Mouse (Mus musculus) liver, adult 2 months (tissue): ENCODE results near the gene Atp8b4. TPM values are rescaled to one million over a fixed set of nuclear protein-coding genes. Genes with fewer than 3 reads are reported as not detected.
"Not testable (repeated sequence)": the region's sequence is repeated elsewhere in the genome, so short reads cannot be mapped to it uniquely, and the experiment has no call there.

Source experiments
- DNase-seq: peaks from one replicate; pipeline ENCODE4 v3.0.0-alpha.2; 2011; ENCODE audit warnings: low read depth, low spot score; ENCODE audit errors: extremely low read depth
- H3K27ac ChIP-seq: fragments of 200-500 bp; replicated peaks from 2 replicates; pipeline ENCODE4 v1.5.1; 2012; ENCODE audit warnings: low read depth, mild to moderate bottlenecking, control low read depth, inconsistent platforms, low read length; ENCODE audit not compliant: insufficient read depth
- H3K27me3 ChIP-seq: fragments of 200-500 bp; 2 replicates; pipeline ENCODE4 v1.6.1; 2012; ENCODE audit warnings: mild to moderate bottlenecking, moderate library complexity, low read length, inconsistent platforms; ENCODE audit not compliant: control insufficient read depth, insufficient read depth
- H3K36me3 ChIP-seq: fragments of 200-500 bp; 2 replicates; pipeline ENCODE4 v1.6.1; 2012; ENCODE audit warnings: low read length, inconsistent platforms; ENCODE audit not compliant: control insufficient read depth, insufficient read depth
- H3K4me1 ChIP-seq: fragments of 200-500 bp; 2 replicates; pipeline ENCODE4 v1.6.1; 2011; ENCODE audit warnings: low read length; ENCODE audit not compliant: control insufficient read depth, insufficient read depth
- H3K4me3 ChIP-seq: fragments of 200-500 bp; 2 replicates; pipeline ENCODE4 v1.5.1; 2011; ENCODE audit warnings: low read depth, mild to moderate bottlenecking, control low read depth, low read length, moderate library complexity; ENCODE audit not compliant: insufficient read depth
- H3K79me2 ChIP-seq: fragments of 200-500 bp; 2 replicates; pipeline ENCODE4 v1.6.1; 2012; ENCODE audit warnings: inconsistent platforms, mild to moderate bottlenecking, low read length, moderate library complexity; ENCODE audit not compliant: control insufficient read depth, insufficient read depth
- H3K9ac ChIP-seq: fragments of 200-500 bp; 2 replicates; pipeline ENCODE4 v1.6.1; 2012; ENCODE audit warnings: low read depth, mild to moderate bottlenecking, control low read depth, inconsistent platforms, low read length
- CTCF ChIP-seq: fragments of 200-500 bp; IDR thresholded peaks from 2 replicates; pipeline ENCODE4 v1.5.1; 2011; ENCODE audit warnings: low read depth, low read length, control low read depth
- POLR2A ChIP-seq: fragments of 200-500 bp; IDR thresholded peaks from 2 replicates; pipeline ENCODE4 v1.6.1; 2011; ENCODE audit warnings: low read length, control low read depth; ENCODE audit not compliant: insufficient read depth; ENCODE audit errors: extremely low read depth
- WGBS: fragments of 180-500 bp; shearing (Covaris S2); methylation state at CpG from one replicate; pipeline ENCODE4 v1.1.7; 2018; 5-methylcytosine and 5-hydroxymethylcytosine counted together
- polyA plus RNA-seq: library from polyadenylated mRNA; depleted of rRNA; stranded (reverse); fragments of >200 nt; gene quantifications from 2 replicates; pipeline ENCODE4 v1.2.3, GENCODE M21; 2012
- total RNA-seq: library from RNA; depleted of rRNA; stranded (reverse); fragments of >200 nt; gene quantifications from 2 replicates; pipeline ENCODE4 v1.2.3, GENCODE M21; 2014

The Atp8b4 gene
- total and polyA plus RNA-seq, 2 experiments, result 0.31 to 0.55 TPM

- peaks cover 11% of the 10 kb centered on the region; the same call in 1 of the 2 replicates for H3K4me1 ChIP-seq
- H3K27me3 ChIP-seq, result no peaks in the 10 kb centered on the region
- no peaks in the 10 kb centered on the region for H3K36me3 ChIP-seq
- DNase-seq, result peak; percentile 97
- no peak overlapping the region for H3K9ac ChIP-seq
- TF ChIP-seq CTCF (no peak), POLR2A (no peak)
- no peak overlapping the region for H3K4me3 ChIP-seq
- peak overlapping the region; percentile 55; the same call in 1 of the 2 replicates for H3K27ac ChIP-seq
- H3K79me2 ChIP-seq, result no peaks in the 10 kb centered on the region
Measured at GRCm38 (mm10) chr2:126537654-126538053, 37.2 kb upstream of the Atp8b4 start.

DNA sequence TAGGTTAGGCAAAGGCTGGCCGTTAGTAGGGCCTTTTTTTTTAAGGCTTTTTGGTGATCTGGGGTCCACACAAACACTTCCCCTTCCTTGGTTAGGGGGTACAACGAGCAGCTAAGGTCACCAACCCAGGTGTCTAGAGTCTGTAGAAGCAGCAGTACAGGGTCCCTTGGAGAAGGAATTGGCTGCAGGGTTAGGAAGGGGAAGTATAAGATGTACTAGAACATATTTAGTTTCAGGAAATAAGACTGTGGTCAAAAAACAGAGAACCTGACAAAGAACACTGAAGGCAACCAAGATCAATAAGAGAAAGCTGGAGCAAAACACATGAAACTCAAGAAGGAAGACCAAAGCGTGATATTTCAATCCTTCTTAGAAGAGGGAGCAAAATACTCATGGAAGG, 30.1 kb upstream of the Atp8b4 start:
- Histone ChIP-seq H3K4me1 (0 out of 2 replicates have a peak, but pooled peaks cover 3% of the 10 kb centered on the region), H3K27me3 (no peaks in the 10 kb centered on the region), H3K36me3 (no peaks in the 10 kb centered on the region), H3K79me2 (no peaks in the 10 kb centered on the region), H3K27ac (no peak overlapping the region), H3K4me3 (no peak overlapping the region), H3K9ac (no peak overlapping the region)
- no peak for DNase-seq
- TF ChIP-seq CTCF (no peak), POLR2A (no peak)
- 87% methylated on average over 3 of the region's 3 CpGs for WGBS

DNA sequence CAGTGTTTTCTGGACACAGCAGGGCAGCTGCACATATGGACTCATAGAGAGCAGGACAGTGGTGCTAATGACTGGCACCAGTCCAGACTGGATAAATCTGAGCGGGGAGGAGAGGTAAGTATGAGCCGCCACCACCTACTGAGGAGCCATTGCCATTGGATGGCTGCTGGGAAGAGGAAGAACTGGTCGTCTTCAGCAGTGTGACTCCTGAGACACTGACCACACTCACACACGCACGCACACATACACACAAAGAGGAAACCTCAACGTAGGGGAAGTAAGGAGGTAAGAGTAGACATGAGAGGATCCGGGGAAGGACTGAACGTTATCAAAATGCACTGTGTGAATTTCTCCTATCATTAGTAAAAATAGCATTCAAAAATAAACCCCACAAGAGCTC, 27.0 kb upstream of the Atp8b4 start:
- Histone ChIP-seq H3K79me2 (no peaks in the 10 kb centered on the region), H3K27me3 (no peaks in the 10 kb centered on the region), H3K4me1 (peaks cover 7% of the 10 kb centered on the region), H3K4me3 (no peak overlapping the region), H3K36me3 (no peaks in the 10 kb centered on the region), H3K9ac (no peak overlapping the region), H3K27ac (no peak overlapping the region)
- TF ChIP-seq CTCF, result no peak
- no peak for TF ChIP-seq POLR2A
- 88% methylated on average over 8 of the region's 8 CpGs for WGBS
- no peak for DNase-seq

GRCm38 (mm10) chr2:126524271-126524670, 23.8 kb upstream of the Atp8b4 start:
- Histone ChIP-seq H3K27me3 (no peaks in the 10 kb centered on the region), H3K36me3 (no peaks in the 10 kb centered on the region), H3K27ac (no peak overlapping the region), H3K9ac (no peak overlapping the region), H3K4me1 (peaks cover 17% of the 10 kb centered on the region), H3K79me2 (no peaks in the 10 kb centered on the region), H3K4me3 (no peak overlapping the region)
- WGBS, result 83% methylated on average over 2 of the region's 2 CpGs
- TF ChIP-seq POLR2A (no peak), CTCF (no peak)
- no peak for DNase-seq

GRCm38 (mm10) chr2:126523101-126523745, 22.7 kb upstream of the Atp8b4 start:
- not testable (repeated sequence) for H3K36me3 ChIP-seq, H3K9ac ChIP-seq, H3K79me2 ChIP-seq, H3K27me3 ChIP-seq, H3K4me3 ChIP-seq
- peak; percentile 74 for DNase-seq
- Histone ChIP-seq H3K4me1 (peaks cover 17% of the 10 kb centered on the region), H3K27ac (peak overlapping the region; percentile 93)
- 52% methylated on average over 5 of the region's 5 CpGs for WGBS

DNA sequence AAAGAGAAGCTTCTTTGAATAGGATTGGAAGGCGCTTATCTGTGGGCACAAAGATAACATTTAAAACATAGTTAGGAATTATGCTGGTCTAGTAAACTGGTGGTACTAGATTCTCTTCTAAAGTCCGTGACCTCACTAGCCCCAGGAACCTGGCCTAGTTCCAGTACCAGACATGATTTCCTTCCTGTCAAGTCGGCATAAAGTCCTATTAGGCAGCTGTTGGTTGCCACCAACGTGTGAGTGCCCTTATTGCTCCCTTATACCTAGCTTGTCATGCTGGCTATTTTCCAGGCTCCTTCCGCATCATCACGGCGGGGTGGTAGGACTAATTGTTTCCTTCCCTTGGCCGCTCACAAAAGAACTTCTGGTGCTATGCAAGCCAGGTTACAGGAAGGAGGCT, 21.6 kb upstream of the Atp8b4 start:
- no peak overlapping the region for H3K4me3 ChIP-seq
- 43% methylated on average over 8 of the region's 8 CpGs for WGBS
- no peaks in the 10 kb centered on the region for H3K36me3 ChIP-seq
- no peak for TF ChIP-seq CTCF
- TF ChIP-seq POLR2A, result no peak
- DNase-seq, result peak; percentile 75
- H3K79me2 ChIP-seq, result no peaks in the 10 kb centered on the region
- no peaks in the 10 kb centered on the region for H3K27me3 ChIP-seq
- H3K9ac ChIP-seq, result no peak overlapping the region; the same call in 1 of the 2 replicates
- peak overlapping the region; percentile 93 for H3K27ac ChIP-seq
- peaks cover 17% of the 10 kb centered on the region for H3K4me1 ChIP-seq
